Mouse (Mus musculus): ENCODE measurements at regions not wholly inside any gene's neighbourhood (a gene's known extent, or its start where the extent isn't known, plus 50 kb on each side); places are given as distances from the start of the nearest gene placed in this dataset.

- Histone ChIP-seq H3K4me2 (replicated peaks) (no peak overlapping the region), H3K9me3 (no peaks in the 10 kb centered on the region), H3K9ac (replicated peaks) (no peak overlapping the region), H3K27me3 (no peaks in the 10 kb centered on the region), H3K27ac (replicated peaks) (no peak overlapping the region), H3K4me3 (no peak overlapping the region), H3K36me3 (no peaks in the 10 kb centered on the region), H3K4me1 (peaks cover 4% of the 10 kb centered on the region)
- 86% methylated on average over 1 of the region's 1 CpGs for WGBS
- ATAC-seq (replicated peaks), result peak; percentile 60
These were observed 1002.5 kb upstream of the Adgrl4 start for GRCm38 (mm10) chr3:150435199-150435598.

GRCm38 (mm10) chr3:150435818-150436607 is 1001.7 kb upstream of the Adgrl4 start:
- no peaks in the 10 kb centered on the region for H3K27me3 ChIP-seq
- no peaks in the 10 kb centered on the region for H3K36me3 ChIP-seq
- no peaks in the 10 kb centered on the region for H3K9me3 ChIP-seq
- no peak overlapping the region for H3K4me3 ChIP-seq
- WGBS, result 36% methylated on average over 6 of the region's 6 CpGs
- H3K4me2 ChIP-seq (replicated peaks), result no peak overlapping the region
- no peak overlapping the region for H3K27ac ChIP-seq (replicated peaks)
- H3K4me1 ChIP-seq, result peaks cover 4% of the 10 kb centered on the region
- no peak overlapping the region for H3K9ac ChIP-seq (replicated peaks)
- peak; percentile 80 for ATAC-seq (replicated peaks)

Data from forebrain, embryonic 15.5 days (tissue).